Mouse (Mus musculus): Measurements from ENCODE around the gene Atp1a1.

- TF ChIP-seq GATA1 (IDR thresholded peaks at IDR 0.05; ENCODE audit: borderline replicate concordance, low read length) (no peak), FLI1 (IDR thresholded peaks at IDR 0.05; ENCODE audit: low read length) (no peak)
Measured at GRCm38 (mm10) chr3:101645569-101646106, 41.2 kb upstream of the Atp1a1 start.
